Mouse (Mus musculus): ENCODE data around the gene Ofd1.

The Ofd1 gene

DNA sequence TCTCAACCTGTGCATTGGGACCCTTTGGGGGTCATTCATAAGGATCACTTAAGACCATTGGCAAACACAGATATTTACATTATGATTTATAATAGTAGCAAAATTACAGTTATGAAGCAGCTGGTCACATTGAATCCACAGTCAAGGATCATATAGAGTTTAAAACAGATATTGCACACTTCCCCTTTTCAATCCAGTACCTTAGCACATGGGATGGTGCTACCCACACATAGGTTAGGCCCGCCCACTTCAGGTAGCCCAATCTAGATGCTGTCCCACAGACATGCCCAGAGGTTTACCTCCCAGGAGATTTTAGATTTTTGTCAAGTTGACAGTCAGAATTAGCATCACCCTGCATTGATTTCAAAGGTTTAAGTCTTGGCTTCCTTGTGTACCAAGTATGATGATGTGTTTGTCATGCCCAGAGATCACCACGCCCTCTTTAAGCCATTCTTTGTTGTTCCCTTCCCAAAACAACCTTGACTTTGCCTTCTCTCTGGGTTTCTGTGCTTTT, 80.5 kb downstream of the Ofd1 start:
- DNase-seq, result no peak

DNA sequence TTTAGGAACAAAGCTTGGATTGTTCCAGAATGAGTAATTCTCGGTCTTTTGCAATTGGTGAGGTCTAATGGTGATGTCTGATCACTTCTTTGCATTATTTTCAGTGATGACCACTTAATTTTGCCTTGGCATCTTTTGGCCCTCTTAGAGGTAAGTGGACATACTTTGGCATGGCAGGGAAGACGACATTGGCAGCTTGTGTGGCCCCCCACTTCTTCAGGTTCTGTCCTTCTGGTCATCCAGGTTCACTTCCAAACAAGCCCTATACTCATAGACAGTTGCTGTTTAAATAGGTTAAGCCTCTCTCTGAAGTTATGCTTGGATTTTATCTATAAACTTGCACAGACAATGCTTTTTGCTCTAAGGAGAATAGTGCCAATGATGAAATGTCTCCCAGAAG, 81.5 kb downstream of the Ofd1 start:
- DNase-seq, result peak in 1 of 2 experiments; percentile 50

DNA sequence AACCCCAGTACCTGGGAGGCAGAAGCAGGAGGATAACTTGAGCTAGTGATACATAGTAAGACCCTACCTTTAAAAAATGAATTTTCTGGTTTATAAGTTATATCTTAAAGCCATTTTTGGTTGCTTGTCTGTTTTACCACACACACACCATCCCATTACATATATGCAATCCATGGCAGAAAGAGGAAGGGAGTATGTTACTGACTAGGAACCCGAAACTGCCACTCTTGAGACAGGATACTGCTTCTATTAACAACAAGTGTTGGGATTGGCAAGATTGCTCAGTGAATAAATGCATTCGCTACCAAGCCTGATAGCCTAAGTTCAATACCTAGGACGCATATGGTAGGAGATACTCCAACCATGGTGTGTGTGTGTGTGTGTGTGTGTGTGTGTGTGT, 84.2 kb downstream of the Ofd1 start:
- DNase-seq, result no peak

DNA sequence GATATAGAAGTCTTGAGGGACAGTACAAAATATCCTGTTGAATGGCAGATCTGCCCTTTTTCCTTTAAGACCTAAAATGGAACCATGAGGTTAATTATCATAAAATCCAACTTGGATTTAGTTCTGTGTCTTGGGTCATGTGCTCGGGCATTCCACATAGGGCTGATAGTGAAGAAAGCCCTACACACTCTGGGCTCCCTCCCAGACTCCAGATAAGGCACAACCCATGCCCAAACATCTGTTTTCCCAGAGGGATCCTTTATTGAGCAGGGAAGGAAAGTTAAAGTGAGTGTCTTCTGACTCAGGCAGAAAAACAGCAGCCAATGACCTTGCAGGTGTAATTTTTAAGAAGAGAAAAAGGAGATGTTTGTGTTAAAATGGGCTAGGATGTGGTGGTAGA, 85.6 kb downstream of the Ofd1 start:
- DNase-seq, result no peak

DNA sequence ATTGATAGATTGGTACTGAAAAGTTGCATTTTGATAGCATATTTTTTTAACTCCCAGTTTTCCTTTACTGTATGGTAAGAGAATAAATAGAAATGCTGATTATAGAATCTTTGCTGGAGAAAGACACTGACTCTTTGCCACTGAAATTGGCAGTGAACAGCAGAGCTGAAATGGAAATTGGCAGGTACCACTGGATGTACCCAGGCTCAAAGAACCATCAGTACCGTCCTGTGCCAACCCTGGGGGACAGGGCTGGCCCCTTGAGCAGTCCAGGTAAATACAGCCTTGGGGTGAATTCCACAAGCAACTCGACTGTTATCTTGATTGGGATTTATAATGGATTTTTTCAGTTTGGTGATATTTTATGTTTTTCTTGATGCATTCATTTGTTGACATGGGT, 87.1 kb downstream of the Ofd1 start:
- DNase-seq, result peak in 1 of 2 experiments; percentile 38

DNA sequence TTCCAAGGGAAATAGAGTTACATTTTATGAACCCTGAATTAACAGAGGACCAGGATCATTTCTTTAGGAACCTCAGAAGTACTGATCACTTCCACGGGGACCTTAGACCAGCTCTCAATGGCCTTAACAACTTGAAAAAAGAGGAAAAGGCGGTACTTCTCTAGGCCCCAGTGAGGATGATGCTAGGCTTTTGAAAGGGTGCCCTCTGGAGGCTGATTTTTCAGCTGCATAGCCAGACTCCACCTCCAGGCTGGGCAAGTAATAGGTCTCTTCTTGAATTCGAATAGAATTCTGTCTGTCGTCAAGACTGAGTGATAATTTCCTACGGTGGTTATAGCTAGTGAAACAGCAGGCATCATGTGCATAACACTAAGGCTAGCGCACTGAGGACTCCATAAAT, 88.7 kb downstream of the Ofd1 start:
- DNase-seq, result peak; percentile 65 to 79

DNA sequence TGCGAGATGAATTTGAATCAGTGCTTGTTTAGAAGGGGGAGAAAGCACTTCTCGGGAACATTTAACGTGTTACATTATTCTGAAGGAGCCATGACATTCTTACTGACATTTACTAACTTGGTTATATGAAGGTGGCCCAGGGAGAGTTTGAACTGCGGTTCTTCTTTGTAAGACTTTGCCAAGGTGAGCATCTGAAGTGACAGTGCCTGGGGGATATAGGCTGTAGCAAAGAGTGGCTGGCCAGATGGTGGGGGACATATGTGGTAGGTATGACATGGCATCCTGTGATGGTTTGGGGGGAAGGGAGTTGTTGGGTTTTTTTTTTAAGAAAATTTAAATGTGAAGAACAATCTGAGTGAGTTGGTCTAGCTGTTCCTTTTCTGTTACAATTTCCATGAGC, 91.9 kb downstream of the Ofd1 start:
- peak in 1 of 2 experiments; percentile 31 for DNase-seq

DNA sequence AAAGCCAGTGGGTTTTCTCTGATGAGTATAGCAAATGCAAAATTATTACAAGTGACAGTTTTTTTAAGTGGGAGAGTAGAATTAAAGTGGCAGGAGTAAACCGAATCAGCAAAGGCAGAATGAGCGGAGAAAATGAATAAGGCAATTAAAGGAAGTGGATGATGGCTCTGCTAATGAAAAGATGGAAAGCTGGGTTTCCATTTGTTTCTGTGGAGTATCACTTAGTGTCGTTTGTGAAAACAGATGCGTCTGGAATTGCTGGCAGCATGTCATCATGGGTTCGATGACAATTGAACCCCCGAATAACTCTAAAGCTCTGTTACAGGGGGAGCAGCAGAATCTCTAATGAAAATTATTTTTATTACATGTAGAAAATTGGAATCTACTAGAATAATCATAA, 92.4 kb downstream of the Ofd1 start:
- no peak for DNase-seq

DNA sequence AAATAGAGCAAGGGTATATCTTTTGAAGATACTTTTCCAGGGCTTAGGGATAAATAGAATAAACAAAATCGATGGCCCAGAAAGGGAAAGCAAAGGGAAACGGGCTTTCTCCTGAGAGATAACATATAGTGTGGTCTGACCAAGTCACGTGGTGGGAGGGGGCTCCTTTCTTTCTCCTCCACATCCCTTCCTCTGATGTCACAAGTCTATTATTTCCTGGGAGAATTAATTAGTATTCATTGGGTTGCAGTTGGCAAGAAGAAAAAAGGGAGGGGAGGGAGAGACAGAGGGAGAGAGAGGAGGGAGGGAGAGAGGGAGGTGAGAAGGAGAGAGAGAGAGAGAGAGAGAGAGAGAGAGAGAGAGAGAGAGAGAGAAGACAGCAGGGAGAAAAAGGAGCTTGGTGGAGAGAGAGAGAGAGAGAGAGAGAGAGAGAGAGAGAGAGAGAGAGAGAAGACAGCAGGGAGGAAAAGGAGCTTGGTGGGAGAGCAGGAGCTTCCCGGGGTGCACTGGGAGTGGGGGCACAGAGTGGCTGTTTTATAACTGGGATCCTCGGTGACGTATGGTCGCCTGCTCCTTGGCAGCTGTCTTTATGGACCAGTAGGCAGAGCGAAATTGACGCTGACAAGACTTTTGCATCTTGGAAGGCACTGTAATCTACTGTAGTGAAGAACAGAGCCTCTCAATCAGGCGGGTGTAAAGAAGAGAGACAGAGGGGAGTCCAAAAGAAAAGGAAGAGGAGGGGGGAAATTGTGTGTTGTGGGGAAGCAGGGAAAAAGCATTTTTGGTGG, 96.1 kb downstream of the Ofd1 start:
- DNase-seq, result peak; percentile 67

DNA sequence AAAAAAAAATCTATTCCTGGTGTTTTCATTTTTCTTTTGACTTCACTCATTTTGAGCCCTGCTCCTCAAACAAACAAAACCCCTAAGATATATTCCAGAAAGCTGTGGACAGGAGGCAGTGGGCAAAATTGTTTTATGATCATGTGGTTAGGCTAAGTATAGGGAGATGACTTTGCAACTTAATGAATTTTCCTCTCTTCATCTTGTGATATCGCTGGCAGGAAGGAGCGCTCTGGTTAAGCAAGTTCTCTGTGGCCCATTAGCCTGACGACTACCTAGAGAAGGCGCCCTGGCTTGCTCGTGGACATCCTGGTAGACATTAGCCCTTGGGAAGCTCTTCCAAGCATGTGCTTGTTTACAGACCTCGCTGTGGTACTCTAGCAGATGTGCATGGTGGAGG, 98.7 kb downstream of the Ofd1 start:
- DNase-seq, result no peak
